Mouse (Mus musculus) mouse trophoblast stem cell (cell line): ENCODE data around the gene Tspan5.

Experiments
- in situ Hi-C, 2 experiments: fragments of 300-500 bp; cut with MseI, MboI; formaldehyde crosslinking; loops; 2 replicates in 1 of 2; 3 replicates in 1 of 2; pipeline ENCODE4 v1.15.1; 2025

Gene Tspan5

GRCm38 (mm10) chr3:138845820-138846219 lies 103.8 kb downstream of the Tspan5 start:
- in situ Hi-C loops: no loop called here

GRCm38 (mm10) chr3:138847809-138848208 lies 105.8 kb downstream of the Tspan5 start:
- in situ Hi-C loops: no loop called here

GRCm38 (mm10) chr3:138849755-138850301 lies 107.8 kb downstream of the Tspan5 start:
- in situ Hi-C loops: no loop called here

GRCm38 (mm10) chr3:138851876-138852275 lies 109.9 kb downstream of the Tspan5 start:
- in situ Hi-C loops: no loop called here

- in situ Hi-C loops: no loop called here
Measured at GRCm38 (mm10) chr3:138852982-138853689, 111.1 kb downstream of the Tspan5 start.

- in situ Hi-C loops: no loop called here
Measured at GRCm38 (mm10) chr3:138853996-138854836, 112.2 kb downstream of the Tspan5 start.

GRCm38 (mm10) chr3:138855387-138855786 lies 113.4 kb downstream of the Tspan5 start:
- in situ Hi-C loops: no loop called here

GRCm38 (mm10) chr3:138856946-138857345 lies 115.0 kb downstream of the Tspan5 start:
- in situ Hi-C loops: no loop called here

- in situ Hi-C loops: no loop called here
Measured at GRCm38 (mm10) chr3:138857805-138858546, 116.0 kb downstream of the Tspan5 start.

- in situ Hi-C loops: no loop called here
Measured at GRCm38 (mm10) chr3:138858649-138859048, 116.7 kb downstream of the Tspan5 start.

- in situ Hi-C loops: no loop called here
Measured at GRCm38 (mm10) chr3:138859166-138859565, 117.2 kb downstream of the Tspan5 start.

GRCm38 (mm10) chr3:138859666-138860065 lies 117.7 kb downstream of the Tspan5 start:
- in situ Hi-C loops: no loop called here

GRCm38 (mm10) chr3:138860257-138860760 lies 118.3 kb downstream of the Tspan5 start:
- in situ Hi-C loops: no loop called here

GRCm38 (mm10) chr3:138861032-138861431 lies 119.0 kb downstream of the Tspan5 start:
- in situ Hi-C loops: no loop called here

- in situ Hi-C loops: no loop called here
Measured at GRCm38 (mm10) chr3:138861589-138861988, 119.6 kb downstream of the Tspan5 start.

- in situ Hi-C loops: no loop called here
Measured at GRCm38 (mm10) chr3:138864166-138864648, 122.2 kb downstream of the Tspan5 start.

GRCm38 (mm10) chr3:138865271-138865670 lies 123.3 kb downstream of the Tspan5 start:
- in situ Hi-C loops: no loop called here

- in situ Hi-C loops: no loop called here
Measured at GRCm38 (mm10) chr3:138867149-138867848, 125.3 kb downstream of the Tspan5 start.

- in situ Hi-C loops: no loop called here
Measured at GRCm38 (mm10) chr3:138868409-138868808, 126.4 kb downstream of the Tspan5 start.

- in situ Hi-C loops: no loop called here
Measured at GRCm38 (mm10) chr3:138875282-138875681, 133.3 kb downstream of the Tspan5 start.

GRCm38 (mm10) chr3:138875936-138876335 lies 133.9 kb downstream of the Tspan5 start:
- in situ Hi-C loops: no loop called here
